Mouse (Mus musculus) embryo, embryonic 10.5 days (tissue): ENCODE results near the gene Wars.
A peak's percentile ranks its signal among the peaks of the same experiment; 100 is the strongest.
"Not testable (repeated sequence)": the region's sequence is repeated elsewhere in the genome, so short reads cannot be mapped to it uniquely, and the experiment has no call there.

Experiments
- DNase-seq: peaks from one replicate; pipeline ENCODE4 v3.0.0-alpha.2; 2015; ENCODE audit warnings: low spot score

The Wars gene

GRCm38 (mm10) chr12:108855081-108855480 is 38.9 kb downstream of the Wars start:
- no peak for DNase-seq

GRCm38 (mm10) chr12:108852822-108853221 is 41.2 kb downstream of the Wars start:
- DNase-seq, result no peak

GRCm38 (mm10) chr12:108850886-108851285 is 43.1 kb downstream of the Wars start:
- DNase-seq, result no peak

GRCm38 (mm10) chr12:108850129-108850528 is 43.8 kb downstream of the Wars start:
- DNase-seq, result no peak

GRCm38 (mm10) chr12:108849488-108850022 is 44.4 kb downstream of the Wars start:
- no peak for DNase-seq

- DNase-seq, result not testable (repeated sequence)
Measured at GRCm38 (mm10) chr12:108848033-108848432, 45.9 kb downstream of the Wars start.

- DNase-seq, result no peak
Measured at GRCm38 (mm10) chr12:108842663-108843062, 51.3 kb downstream of the Wars start.

- DNase-seq, result no peak
Measured at GRCm38 (mm10) chr12:108841181-108841580, 52.8 kb downstream of the Wars start.

GRCm38 (mm10) chr12:108836722-108837121 is 57.3 kb downstream of the Wars start:
- DNase-seq, result peak; percentile 17

- DNase-seq, result peak; percentile 97
Measured at GRCm38 (mm10) chr12:108835840-108836409, 58.0 kb downstream of the Wars start, which contains the start of the genes Slc25a29 and Slc25a47. Slc25a29 (minus strand) TSS chr12:108835883. Slc25a47 (plus strand) TSS chr12:108836046.

- peak; percentile 50 for DNase-seq
Measured at GRCm38 (mm10) chr12:108835208-108835839, 58.6 kb downstream of the Wars start.

- DNase-seq, result no peak
Measured at GRCm38 (mm10) chr12:108834786-108835185, 59.2 kb downstream of the Wars start.

GRCm38 (mm10) chr12:108834337-108834736 is 59.6 kb downstream of the Wars start:
- no peak for DNase-seq

GRCm38 (mm10) chr12:108833408-108833807 is 60.6 kb downstream of the Wars start:
- DNase-seq, result no peak

GRCm38 (mm10) chr12:108832851-108833250 is 61.1 kb downstream of the Wars start:
- no peak for DNase-seq

- DNase-seq, result no peak
Measured at GRCm38 (mm10) chr12:108831966-108832643, 61.9 kb downstream of the Wars start.

GRCm38 (mm10) chr12:108830358-108830757 is 63.6 kb downstream of the Wars start:
- no peak for DNase-seq

GRCm38 (mm10) chr12:108829636-108830035 is 64.3 kb downstream of the Wars start:
- DNase-seq, result no peak

GRCm38 (mm10) chr12:108827641-108828040 is 66.3 kb downstream of the Wars start:
- no peak for DNase-seq

GRCm38 (mm10) chr12:108826958-108827535 is 66.9 kb downstream of the Wars start:
- no peak for DNase-seq

GRCm38 (mm10) chr12:108826282-108826957 is 67.6 kb downstream of the Wars start:
- DNase-seq, result no peak
